Mouse (Mus musculus) layer of hippocampus, adult 9-11 months (tissue): ENCODE results near the gene Vamp2.
A peak's percentile ranks its signal among the peaks of the same experiment; 100 is the strongest.

Experiments used
- DNase-seq: peaks from one replicate; pipeline ENCODE4 v3.0.0; 2022

Gene Vamp2

GRCm38 (mm10) chr11:69119446-69120155 is 31.3 kb downstream of the Vamp2 start:
- DNase-seq: no peak

GRCm38 (mm10) chr11:69120221-69121000 is 32.1 kb downstream of the Vamp2 start, which contains the start of gene Hes7:
Hes7 (plus strand) TSS chr11:69120404.
- DNase-seq: peak; percentile 28

DNA sequence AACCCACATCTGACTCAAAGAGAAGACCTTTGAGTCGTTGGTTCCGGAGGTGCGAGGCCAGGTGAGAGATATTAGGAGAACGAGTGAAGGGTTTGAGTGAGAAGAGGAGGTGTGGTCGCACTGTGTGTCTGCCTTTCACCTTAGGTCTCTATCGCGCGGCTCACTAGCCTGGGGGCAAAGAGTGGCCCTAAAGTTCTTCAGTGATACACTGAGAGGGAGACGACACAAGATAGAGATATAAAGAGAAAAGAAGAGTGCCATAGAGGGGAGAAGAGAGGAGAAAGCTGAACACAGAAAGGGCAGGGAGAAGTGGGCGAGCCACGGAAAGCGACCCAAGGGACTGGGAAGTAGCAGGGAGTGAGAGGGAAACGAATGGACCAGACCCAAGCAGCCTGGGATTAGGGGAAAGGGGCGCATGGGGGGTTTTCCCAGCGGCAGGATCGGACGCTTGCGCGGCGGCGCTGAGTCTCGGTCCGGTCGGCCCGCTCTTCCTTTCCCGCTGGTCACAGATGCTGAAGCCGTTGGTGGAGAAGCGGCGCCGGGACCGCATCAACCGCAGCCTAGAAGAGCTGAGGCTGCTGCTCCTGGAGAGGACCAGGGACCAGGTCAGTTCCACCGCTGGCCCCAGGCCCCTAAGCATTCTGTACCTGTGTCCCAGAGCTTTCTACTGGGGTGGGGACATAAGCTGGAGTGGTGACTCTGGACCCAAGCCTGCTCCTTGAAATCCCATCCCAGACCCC is 32.9 kb downstream of the Vamp2 start:
- peak; percentile 4 for DNase-seq

GRCm38 (mm10) chr11:69121741-69122335 is 33.5 kb downstream of the Vamp2 start:
- peak; percentile 34 for DNase-seq

GRCm38 (mm10) chr11:69122336-69122951 is 34.2 kb downstream of the Vamp2 start, which contains the start of gene 9130213A22Rik:
9130213A22Rik (minus strand) TSS chr11:69122589.
- DNase-seq: peak; percentile 90

DNA sequence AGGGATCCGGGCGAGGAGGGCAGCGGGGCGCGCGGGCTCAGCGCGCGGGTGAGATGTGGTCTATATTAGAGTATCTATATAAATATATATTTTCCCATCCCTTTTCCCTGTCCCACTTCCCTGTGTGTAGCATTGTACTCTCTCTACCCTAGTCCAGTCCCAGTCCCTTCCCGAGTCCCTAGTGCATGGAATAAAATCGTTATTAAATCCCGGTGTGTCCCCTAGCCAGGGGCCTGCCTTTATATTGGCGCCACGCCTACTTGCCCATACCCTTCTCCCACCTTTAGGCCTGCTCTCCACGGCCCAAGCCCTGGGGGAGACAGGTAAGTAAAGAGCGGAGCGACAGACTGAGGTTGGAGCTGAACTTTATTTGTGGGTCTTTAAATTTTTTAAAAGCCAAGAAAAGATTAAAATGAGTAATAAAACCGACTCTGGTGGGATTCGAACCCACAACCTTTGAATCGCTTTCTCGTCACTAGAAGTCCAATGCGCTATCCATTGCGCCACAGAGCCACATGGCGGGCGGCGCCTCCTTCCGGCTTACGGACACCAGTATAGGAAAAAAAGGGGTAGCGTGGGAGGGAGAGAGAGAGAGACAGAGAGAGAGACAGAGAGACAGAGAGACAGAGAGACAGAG is 34.9 kb downstream of the Vamp2 start:
- peak; percentile 94 for DNase-seq

GRCm38 (mm10) chr11:69123693-69124497 is 35.6 kb downstream of the Vamp2 start:
- peak; percentile 87 for DNase-seq

GRCm38 (mm10) chr11:69124498-69124847 is 36.2 kb downstream of the Vamp2 start:
- peak; percentile 37 for DNase-seq

GRCm38 (mm10) chr11:69125041-69125851 is 37.0 kb downstream of the Vamp2 start:
- peak; percentile 82 for DNase-seq

GRCm38 (mm10) chr11:69125852-69125918 is 37.4 kb downstream of the Vamp2 start, which contains the start of gene Aloxe3:
Aloxe3 (plus strand) TSS chr11:69125896.
- no peak for DNase-seq

GRCm38 (mm10) chr11:69125919-69126705 is 37.8 kb downstream of the Vamp2 start:
- peak; percentile 45 for DNase-seq

GRCm38 (mm10) chr11:69126706-69127095 is 38.4 kb downstream of the Vamp2 start:
- DNase-seq: no peak

DNA sequence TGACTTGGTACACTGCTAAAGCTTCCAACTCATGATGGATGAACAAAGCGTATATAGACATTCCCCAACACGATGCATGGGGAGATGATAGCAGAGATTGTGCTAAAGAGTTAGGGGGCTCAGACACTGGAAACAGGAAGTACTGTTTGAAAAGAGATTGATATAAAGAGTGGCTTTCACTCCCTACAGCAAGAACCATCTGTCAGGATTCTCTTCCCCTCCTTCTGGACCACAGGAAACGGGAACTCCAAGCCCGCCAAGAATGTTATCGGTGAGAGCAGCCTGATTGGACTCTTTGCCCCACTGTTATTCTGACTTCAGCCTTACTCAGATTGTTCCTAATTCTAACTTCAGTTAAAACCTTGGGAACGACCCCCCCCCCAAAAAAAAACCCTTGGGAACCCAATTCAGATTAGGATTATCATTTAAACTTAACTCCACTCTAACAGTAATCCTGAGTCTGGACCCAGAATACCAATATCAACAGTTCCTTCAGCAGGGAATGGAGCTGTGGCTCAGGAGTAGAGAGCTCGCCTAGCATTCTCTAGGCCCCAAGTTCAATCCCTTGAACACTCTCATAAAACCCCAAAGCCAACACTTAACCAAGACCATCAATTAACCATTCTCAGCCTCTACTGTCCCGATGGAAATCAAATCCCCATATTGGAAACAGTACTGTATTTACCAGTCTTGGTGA is 40.3 kb downstream of the Vamp2 start:
- DNase-seq: no peak

GRCm38 (mm10) chr11:69133566-69133922 is 45.3 kb downstream of the Vamp2 start:
- DNase-seq: no peak

- DNase-seq: peak; percentile 92
These were observed 45.8 kb downstream of the Vamp2 start for GRCm38 (mm10) chr11:69133923-69134621.

DNA sequence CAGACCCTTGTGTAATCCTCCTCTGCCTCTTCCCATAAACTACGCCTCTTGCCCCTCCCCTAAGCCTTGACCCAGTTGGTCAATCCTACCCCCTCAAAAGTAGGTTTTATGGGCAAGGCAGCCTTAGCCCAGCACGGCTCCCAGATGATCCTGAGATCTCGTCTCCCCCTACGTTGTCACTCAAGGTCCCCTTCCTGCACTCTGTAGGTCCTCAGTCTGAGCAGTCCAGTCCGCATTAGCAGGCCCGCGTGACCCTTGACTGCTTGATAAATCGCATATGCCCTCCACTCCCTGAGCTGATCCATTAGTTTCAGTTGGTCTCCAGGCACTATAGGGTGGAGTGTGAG is 46.3 kb downstream of the Vamp2 start:
- no peak for DNase-seq

GRCm38 (mm10) chr11:69135361-69135760 is 47.1 kb downstream of the Vamp2 start:
- DNase-seq: no peak
